In genomic region chr2:162660941-162661386, GRCm38 (mm10) we compare ENCODE assay signal across 7 mouse cellular contexts. TPM values are rescaled to one million over a fixed set of nuclear protein-coding genes. Genes with fewer than 3 reads are reported as not detected.
DNase-seq lines count a peak whose midpoint lies in the region; ATAC-seq and TF ChIP-seq lines count a peak whose summit lies in the region.

TSS of gene Ptprt (minus strand) at chr2:162661147.

- no peaks in the 10 kb centered on the region for H3K27me3 ChIP-seq in testis, adult 2 months (ENCODE audit: control insufficient read depth, insufficient read depth, low read length)
- peaks cover 68% of the 10 kb centered on the region for H3K27me3 ChIP-seq in embryonic facial prominence, embryonic 12.5 days
- peaks cover 55% of the 10 kb centered on the region for H3K27me3 ChIP-seq in intestine, embryonic 14.5 days (replicated peaks; ENCODE audit: control insufficient read depth, insufficient read depth, low read length)
- peaks cover 39% of the 10 kb centered on the region for H3K27me3 ChIP-seq in liver, embryonic 14.5 days (ENCODE audit: control insufficient read depth, insufficient read depth, low read length)
- peaks cover 22% of the 10 kb centered on the region for H3K27me3 ChIP-seq in small intestine, adult 2 months (ENCODE audit: control insufficient read depth, insufficient read depth, low read length)
- peaks cover 6% of the 10 kb centered on the region; the same call in 1 of the 2 replicates for H3K27me3 ChIP-seq in thymus, adult 2 months (ENCODE audit: control insufficient read depth, insufficient read depth, low read length)

- H3K4me1 ChIP-seq in testis, adult 2 months (ENCODE audit: control insufficient read depth, insufficient read depth, low read length) = peaks cover 2% of the 10 kb centered on the region
- peaks cover 5% of the 10 kb centered on the region for H3K4me1 ChIP-seq in embryonic facial prominence, embryonic 12.5 days
- peaks cover 11% of the 10 kb centered on the region for H3K4me1 ChIP-seq in intestine, embryonic 14.5 days (replicated peaks; ENCODE audit: control insufficient read depth, insufficient read depth, low read length)
- H3K4me1 ChIP-seq in liver, embryonic 14.5 days (replicated peaks; ENCODE audit: control insufficient read depth in 2 of 2, insufficient read depth in 2 of 2, low read length in 1 of 2) = no peaks in the 10 kb centered on the region
- peaks cover 4% of the 10 kb centered on the region for H3K4me1 ChIP-seq in small intestine, adult 2 months (ENCODE audit: control insufficient read depth, insufficient read depth, insufficient read length, low read length)
- no peaks in the 10 kb centered on the region for H3K4me1 ChIP-seq in thymus, adult 2 months (replicated peaks; ENCODE audit: control insufficient read depth, insufficient read depth, low read length)

- no peaks in the 10 kb centered on the region for H3K36me3 ChIP-seq in testis, adult 2 months (ENCODE audit: control insufficient read depth, insufficient read depth, low read length)
- no peaks in the 10 kb centered on the region for H3K36me3 ChIP-seq in embryonic facial prominence, embryonic 12.5 days
- H3K36me3 ChIP-seq in intestine, embryonic 14.5 days (ENCODE audit: control insufficient read depth, insufficient read depth, low read length) = no peaks in the 10 kb centered on the region
- no peaks in the 10 kb centered on the region for H3K36me3 ChIP-seq in liver, embryonic 14.5 days (replicated peaks; ENCODE audit: control insufficient read depth, insufficient read depth, low read depth)
- H3K36me3 ChIP-seq in small intestine, adult 2 months (ENCODE audit: control insufficient read depth, insufficient read depth, low read length) = no peaks in the 10 kb centered on the region
- H3K36me3 ChIP-seq in thymus, adult 2 months (ENCODE audit: control insufficient read depth, insufficient read depth, low read length) = no peaks in the 10 kb centered on the region

- DNase-seq in testis, postnatal 10 days (ENCODE audit: low spot score) = no peak
- DNase-seq in intestine, embryonic 14.5 days (ENCODE audit: low spot score) = peak; percentile 53
- DNase-seq in liver, embryonic 14.5 days (ENCODE audit: low read depth in 3 of 3, low spot score in 3 of 3) = no peak
- no peak for DNase-seq in thymus, adult 2 months

- no peak for TF ChIP-seq POLR2A in testis, adult 2 months (IDR thresholded peaks at IDR 0.05; ENCODE audit: control insufficient read depth, low read depth, low read length)
- TF ChIP-seq POLR2A in small intestine, adult 2 months (IDR thresholded peaks at IDR 0.05; ENCODE audit: low read depth, low read length) = no peak
- TF ChIP-seq POLR2A in thymus, adult 2 months (IDR thresholded peaks at IDR 0.05; ENCODE audit: control insufficient read depth, extremely low read depth, insufficient read depth, low read length, poor library complexity) = no peak

- under 1% methylated on average over 31 of the region's 73 CpGs for WGBS in embryonic facial prominence, embryonic 12.5 days
- WGBS in intestine, embryonic 14.5 days = under 1% methylated on average over 50 of the region's 73 CpGs
- WGBS in liver, embryonic 14.5 days (ENCODE audit: insufficient replicate concordance) = 1% methylated on average over 41 of the region's 73 CpGs
- 2% methylated on average over 67 of the region's 73 CpGs for WGBS in small intestine, adult 2 months
- whole genome bisulfite sequencing in thymus, adult 2 months = 7% methylated on average over 73 of the region's 73 CpGs

- no peak for TF ChIP-seq CTCF in testis, adult 2 months (IDR thresholded peaks at IDR 0.05; ENCODE audit: control insufficient read depth, insufficient read depth, insufficient replicate concordance, low read depth, low read length)
- no peak for TF ChIP-seq CTCF in liver, embryonic 14.5 days (IDR thresholded peaks at IDR 0.05; ENCODE audit: low read depth)
- no peak for TF ChIP-seq CTCF in small intestine, adult 2 months (IDR thresholded peaks at IDR 0.05; ENCODE audit: extremely low read depth, insufficient read length, insufficient replicate concordance, low read depth, low read length)
- TF ChIP-seq CTCF in thymus, adult 2 months (IDR thresholded peaks at IDR 0.05; ENCODE audit: borderline replicate concordance, control insufficient read depth, extremely low read depth, insufficient read depth, low read length, poor library complexity) = no peak

- peak within 1 kb of the TSS; percentile 58 for H3K4me3 ChIP-seq in testis, adult 2 months (ENCODE audit: control insufficient read depth, low read depth, low read length)
- peak within 1 kb of the TSS; percentile 54 for H3K4me3 ChIP-seq in embryonic facial prominence, embryonic 12.5 days
- H3K4me3 ChIP-seq in intestine, embryonic 14.5 days (ENCODE audit: low read depth, low read length) = peak within 1 kb of the TSS; percentile 47
- peak within 1 kb of the TSS in 1 of 2 experiments; percentile 22; a peak in 2 of 4 replicates for H3K4me3 ChIP-seq in liver, embryonic 14.5 days (ENCODE audit: insufficient read depth in 1 of 2, low read depth in 2 of 2, low read length in 2 of 2)
- peak within 1 kb of the TSS; percentile 44 for H3K4me3 ChIP-seq in small intestine, adult 2 months (ENCODE audit: low read depth, low read length)
- no peak within 1 kb of the TSS for H3K4me3 ChIP-seq in thymus, adult 2 months (ENCODE audit: control insufficient read depth, insufficient read depth, low read length)

- H3K9ac ChIP-seq in embryonic facial prominence, embryonic 12.5 days = peak within 1 kb of the TSS; percentile 57
- no peak within 1 kb of the TSS for H3K9ac ChIP-seq in intestine, embryonic 14.5 days (ENCODE audit: low read length)
- H3K9ac ChIP-seq in liver, embryonic 14.5 days (replicated peaks) = no peak within 1 kb of the TSS

- H3K9me3 ChIP-seq in embryonic facial prominence, embryonic 12.5 days = no peaks in the 10 kb centered on the region
- no peaks in the 10 kb centered on the region for H3K9me3 ChIP-seq in intestine, embryonic 14.5 days (ENCODE audit: control insufficient read depth, low read length)
- no peaks in the 10 kb centered on the region for H3K9me3 ChIP-seq in liver, embryonic 14.5 days (ENCODE audit: control insufficient read depth, low read length)

- ATAC-seq in embryonic facial prominence, embryonic 12.5 days (ENCODE audit: insufficient number of reproducible peaks, insufficient read depth, low FRiP score, low TSS enrichment) = no peak
- peak; percentile 65 for ATAC-seq in intestine, embryonic 14.5 days (replicated peaks; ENCODE audit: low FRiP score, low TSS enrichment, low read depth)
- no peak for ATAC-seq in liver, embryonic 14.5 days (ENCODE audit: insufficient read depth)

- H3K27ac ChIP-seq in testis, adult 2 months (ENCODE audit: control insufficient read depth, insufficient read depth, low read depth, low read length) = no peak within 1 kb of the TSS
- no peak within 1 kb of the TSS for H3K27ac ChIP-seq in embryonic facial prominence, embryonic 12.5 days
- H3K27ac ChIP-seq in intestine, embryonic 14.5 days (ENCODE audit: low read depth) = no peak within 1 kb of the TSS
- H3K27ac ChIP-seq in liver, embryonic 14.5 days = no peak within 1 kb of the TSS
- H3K27ac ChIP-seq in small intestine, adult 2 months (ENCODE audit: insufficient read depth, low read depth, low read length) = no peak within 1 kb of the TSS
- H3K27ac ChIP-seq in thymus, adult 2 months (ENCODE audit: control insufficient read depth, insufficient read depth, low read length) = no peak within 1 kb of the TSS

- peak within 1 kb of the TSS; percentile 99 for H3K4me2 ChIP-seq in embryonic facial prominence, embryonic 12.5 days (replicated peaks)
- peak within 1 kb of the TSS; percentile 94 for H3K4me2 ChIP-seq in intestine, embryonic 14.5 days (ENCODE audit: low read length)
- H3K4me2 ChIP-seq in liver, embryonic 14.5 days (ENCODE audit: low read depth) = peak within 1 kb of the TSS; percentile 33

- no peak for TF ChIP-seq EP300 in liver, embryonic 14.5 days (IDR thresholded peaks at IDR 0.05; ENCODE audit: low read depth)

RNA-seq across cellular contexts. Expression of gene Ptprt, which starts in this region (rescaled TPM):
- 1.0 and 1.6 TPM in 2 replicates for polyA plus RNA-seq in testis, adult 2 months (2012; rRNA removed)
- polyA plus RNA-seq in embryonic facial prominence, embryonic 12.5 days (2016; fragmentation: Nextera tagmentation; extraction: Ambion mirVana) = 1.3 TPM in 2 replicates
- polyA plus RNA-seq in intestine, embryonic 14.5 days (2014; fragmentation: Nextera tagmentation; extraction: Ambion mirVana) = 0.97 and 1.4 TPM in 2 replicates
- polyA plus RNA-seq in liver, embryonic 14.5 days (2012; rRNA removed) = 0.07 and 0.10 TPM in 2 replicates
- 0.30 TPM in 1 of 2 replicates, not detected in the other for polyA plus RNA-seq in liver, embryonic 14.5 days (2014; fragmentation: Nextera tagmentation; extraction: Ambion mirVana)
- 0.39 and 0.60 TPM in 2 replicates for polyA plus RNA-seq in small intestine, adult 2 months (2012; rRNA removed)
- 0.94 and 1.1 TPM in 2 replicates for polyA plus RNA-seq in thymus, adult 2 months (2012; rRNA removed)

Comparison
In these comparisons a context has a peak if more than half of its experiments do, and no peak if none do; other contexts are left out.
1. H3K4me2 ChIP-seq: peak in every context shown above with its lines; median percentile 99 in embryonic facial prominence, embryonic 12.5 days; 94 in intestine, embryonic 14.5 days; 33 in liver, embryonic 14.5 days.